Mouse (Mus musculus) brain, embryonic 14.5 days (tissue): ENCODE measurements around the gene Enpp3. TPM values are rescaled to one million over a fixed set of nuclear protein-coding genes. Genes with fewer than 3 reads are reported as not detected.

ENCODE experiments used
- DNase-seq: peaks from one replicate; pipeline ENCODE4 v3.0.0-alpha.2; 2011; ENCODE audit warnings: low read depth
- CTCF ChIP-seq: fragments of 200-500 bp; IDR thresholded peaks from 2 replicates; pipeline ENCODE4 v1.5.1; 2012; ENCODE audit warnings: inconsistent platforms, mild to moderate bottlenecking, moderate library complexity, borderline replicate concordance; ENCODE audit not compliant: insufficient read depth, insufficient read length; ENCODE audit errors: extremely low read depth
- POLR2A ChIP-seq: fragments of 200-500 bp; IDR thresholded peaks from 2 replicates; pipeline ENCODE4 v1.6.1; 2012; ENCODE audit warnings: mild to moderate bottlenecking, inconsistent platforms, borderline replicate concordance; ENCODE audit not compliant: poor library complexity, insufficient read depth, insufficient read length, severe bottlenecking; ENCODE audit errors: extremely low read depth
- polyA plus RNA-seq: library from polyadenylated mRNA; depleted of rRNA; stranded (reverse); fragments of >200 nt; gene quantifications from 2 replicates; pipeline ENCODE4 v1.2.3, GENCODE M21; 2012

Enpp3 gene
- polyA plus RNA-seq, 1 experiment, result 2.7 TPM

GRCm38 (mm10) chr10:24832306-24832705, 10.3 kb downstream of the Enpp3 start:
- TF ChIP-seq POLR2A, result no peak
- no peak for TF ChIP-seq CTCF
- no peak for DNase-seq

- no peak for TF ChIP-seq POLR2A
- no peak for TF ChIP-seq CTCF
- DNase-seq, result no peak
Observed at GRCm38 (mm10) chr10:24831377-24832095, 11.1 kb downstream of the Enpp3 start.

GRCm38 (mm10) chr10:24830448-24830847, 12.2 kb downstream of the Enpp3 start:
- no peak for DNase-seq
- TF ChIP-seq POLR2A, result no peak
- no peak for TF ChIP-seq CTCF

- DNase-seq, result no peak
- TF ChIP-seq POLR2A, result no peak
- TF ChIP-seq CTCF, result no peak
Observed at GRCm38 (mm10) chr10:24828136-24828535, 14.5 kb downstream of the Enpp3 start.

- DNase-seq, result peak; percentile 37
Observed at GRCm38 (mm10) chr10:24826130-24826529, 16.5 kb downstream of the Enpp3 start.

GRCm38 (mm10) chr10:24825456-24826081, 17.1 kb downstream of the Enpp3 start:
- no peak for DNase-seq
- TF ChIP-seq POLR2A, result no peak
- no peak for TF ChIP-seq CTCF

More at GRCm38 (mm10) chr10:24826130-24826529, 16.5 kb downstream of the Enpp3 start:
- TF ChIP-seq CTCF (no peak), POLR2A (no peak)

- TF ChIP-seq CTCF, result no peak
- no peak for TF ChIP-seq POLR2A
- DNase-seq, result peak; percentile 4
Observed at GRCm38 (mm10) chr10:24824621-24825020, 18.0 kb downstream of the Enpp3 start.

- no peak for DNase-seq
- no peak for TF ChIP-seq POLR2A
Observed at GRCm38 (mm10) chr10:24823697-24824535, 18.7 kb downstream of the Enpp3 start.

- no peak for DNase-seq
- TF ChIP-seq POLR2A (no peak), CTCF (no peak)
Observed at GRCm38 (mm10) chr10:24823265-24823664, 19.4 kb downstream of the Enpp3 start.

GRCm38 (mm10) chr10:24822842-24823241, 19.8 kb downstream of the Enpp3 start:
- no peak for DNase-seq
- TF ChIP-seq CTCF (no peak), POLR2A (no peak)

- TF ChIP-seq CTCF (no peak), POLR2A (no peak)
- DNase-seq, result no peak
Observed at GRCm38 (mm10) chr10:24821990-24822676, 20.5 kb downstream of the Enpp3 start.
